Mouse (Mus musculus) right cerebral cortex, postnatal 10 days (tissue): ENCODE data around the gene Rhox6.
"Not testable (repeated sequence)": the region's sequence is repeated elsewhere in the genome, so short reads cannot be mapped to it uniquely, and the experiment has no call there.

ENCODE experiments used
- DNase-seq, 2 experiments: peaks; one replicate each; pipeline ENCODE4 v3.0.0; 2021; ENCODE audit warnings: low spot score in 2 of 2

Gene Rhox6

GRCm38 (mm10) chrX:37826610-37827009 is at the start of gene Rhox6:
Rhox6 (plus strand) TSS chrX:37826910.
- not testable (repeated sequence) for DNase-seq

- DNase-seq = no peak
Observed at GRCm38 (mm10) chrX:37807286-37808080, 19.2 kb upstream of the Rhox6 start.

GRCm38 (mm10) chrX:37809396-37809795 is 17.3 kb upstream of the Rhox6 start:
- no peak for DNase-seq

- peak; percentile 19 to 28 for DNase-seq
Observed at GRCm38 (mm10) chrX:37811179-37811578, 15.5 kb upstream of the Rhox6 start.

- peak in 1 of 2 experiments; percentile 14 for DNase-seq
Observed at GRCm38 (mm10) chrX:37815665-37816064, 11.0 kb upstream of the Rhox6 start.

GRCm38 (mm10) chrX:37831386-37831785 is 4.7 kb downstream of the Rhox6 start, which contains the start of gene Rhox7a:
Rhox7a (plus strand) TSS chrX:37831686.
- DNase-seq = not testable (repeated sequence)

GRCm38 (mm10) chrX:37871641-37872040 is 44.9 kb downstream of the Rhox6 start:
- no peak for DNase-seq

GRCm38 (mm10) chrX:37878844-37879243 is 52.1 kb downstream of the Rhox6 start, which contains the start of gene Rhox8:
Rhox8 (minus strand) TSS chrX:37878944.
- no peak for DNase-seq
